Mouse (Mus musculus) testis, adult 2 months (tissue): ENCODE data around the gene Fam205c.

Experiments
- CTCF ChIP-seq: fragments of 200-500 bp; IDR thresholded peaks from 2 replicates; pipeline ENCODE4 v1.5.1; 2012; ENCODE audit warnings: low read depth, mild to moderate bottlenecking, inconsistent platforms, low read length, moderate library complexity; ENCODE audit not compliant: control insufficient read depth, insufficient read depth, insufficient replicate concordance
- POLR2A ChIP-seq: fragments of 200-500 bp; IDR thresholded peaks from 2 replicates; pipeline ENCODE4 v1.6.1; 2012; ENCODE audit warnings: low read depth, mild to moderate bottlenecking, inconsistent platforms, low read length, moderate library complexity; ENCODE audit not compliant: control insufficient read depth

DNA sequence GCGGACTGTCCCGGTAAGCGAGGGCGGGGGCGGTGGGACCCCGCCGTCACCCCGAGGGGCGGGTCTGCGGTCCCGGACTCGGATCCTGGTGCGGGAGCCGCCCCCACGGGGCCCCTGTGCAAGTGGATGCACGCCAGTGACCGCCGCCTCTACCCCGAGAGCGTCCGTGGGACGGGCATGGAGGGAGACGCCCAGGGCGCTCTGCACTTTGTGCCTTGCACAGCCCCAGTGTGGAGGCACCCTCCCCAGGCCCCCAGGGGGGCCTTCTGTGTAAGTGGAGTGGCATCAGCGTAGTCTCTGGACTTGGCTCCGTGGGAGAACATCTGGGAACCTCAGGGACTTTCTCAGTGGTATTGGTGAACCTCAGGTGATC is 43.4 kb upstream of the Fam205c start:
- no peak for TF ChIP-seq CTCF
- TF ChIP-seq POLR2A = no peak
